Mouse (Mus musculus): Measurements from ENCODE around the gene Slc38a6.

- no peak for TF ChIP-seq CTCF (IDR thresholded peaks at IDR 0.05; ENCODE audit: low read depth, low read length)
- TF ChIP-seq POLR2A (IDR thresholded peaks at IDR 0.05; ENCODE audit: insufficient read depth, low read length): no peak
Observed at GRCm38 (mm10) chr12:73327381-73327780, 40.8 kb downstream of the Slc38a6 start.
